Mouse (Mus musculus): ENCODE results near the gene F830045P16Rik.
A peak's percentile ranks its signal among the peaks of the same experiment; 100 is the strongest.
"Not testable (repeated sequence)": the region's sequence is repeated elsewhere in the genome, so short reads cannot be mapped to it uniquely, and the experiment has no call there.

Gene F830045P16Rik

GRCm38 (mm10) chr2:129544919-129545318 lies 8.5 kb upstream of the F830045P16Rik start:
- no peak for DNase-seq (ENCODE audit: low spot score)

- peak; percentile 42 for DNase-seq (ENCODE audit: low spot score)
Observed at GRCm38 (mm10) chr2:129544448-129544847, 8.0 kb upstream of the F830045P16Rik start.

- no peak for DNase-seq (ENCODE audit: low spot score)
Observed at GRCm38 (mm10) chr2:129540036-129540435, 3.6 kb upstream of the F830045P16Rik start.

GRCm38 (mm10) chr2:129539175-129539574 lies 2.8 kb upstream of the F830045P16Rik start:
- no peak for DNase-seq (ENCODE audit: low spot score)

DNA sequence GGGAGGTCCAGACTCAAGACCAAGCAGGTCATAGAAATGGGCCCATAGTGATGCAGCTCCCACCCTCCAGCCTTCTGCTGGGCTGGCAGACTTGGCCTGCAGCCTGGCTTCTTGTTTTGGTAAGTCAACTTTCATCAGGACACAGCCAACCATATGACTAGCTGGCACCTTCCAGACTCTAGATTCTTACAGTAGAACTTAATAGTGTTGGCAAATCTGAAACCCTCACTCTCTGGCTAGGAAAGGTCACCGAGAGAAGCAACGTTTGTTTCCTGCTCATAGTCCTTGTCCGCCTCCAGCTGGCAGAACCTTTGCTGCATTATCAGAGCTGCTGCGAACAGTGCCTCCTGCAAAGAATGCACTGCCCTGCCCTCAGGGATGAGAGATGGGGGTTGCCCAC lies 1.5 kb upstream of the F830045P16Rik start:
- DNase-seq (ENCODE audit: low spot score): no peak

- no peak for DNase-seq (ENCODE audit: low spot score)
Observed at GRCm38 (mm10) chr2:129537360-129537759, 958 bp upstream of the F830045P16Rik start.

DNA sequence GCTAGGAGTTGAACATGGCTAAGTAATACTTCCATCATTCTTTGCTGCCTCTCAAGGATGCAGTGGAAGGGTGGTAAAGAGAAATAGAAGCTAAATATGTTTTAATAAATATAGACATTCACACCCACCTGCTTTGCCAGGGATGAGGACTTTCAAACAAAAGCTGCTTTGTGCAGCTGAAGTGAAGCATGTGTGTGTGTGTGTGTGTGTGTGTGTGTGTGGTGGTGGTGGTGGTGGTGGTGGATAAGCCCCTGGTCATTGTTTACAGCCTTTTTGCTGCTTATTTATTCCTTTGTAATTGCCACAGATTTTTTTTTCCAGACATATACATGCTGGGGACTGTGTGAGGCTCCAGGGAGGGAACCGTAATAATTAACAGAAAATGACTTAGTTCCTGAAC lies 524 bp upstream of the F830045P16Rik start:
- DNase-seq (ENCODE audit: low spot score): peak; percentile 45

GRCm38 (mm10) chr2:129534886-129535591 lies 1.4 kb downstream of the F830045P16Rik start:
- DNase-seq (ENCODE audit: low spot score): peak; percentile 40

GRCm38 (mm10) chr2:129531890-129532289 lies 4.5 kb downstream of the F830045P16Rik start:
- no peak for DNase-seq (ENCODE audit: low spot score)

DNA sequence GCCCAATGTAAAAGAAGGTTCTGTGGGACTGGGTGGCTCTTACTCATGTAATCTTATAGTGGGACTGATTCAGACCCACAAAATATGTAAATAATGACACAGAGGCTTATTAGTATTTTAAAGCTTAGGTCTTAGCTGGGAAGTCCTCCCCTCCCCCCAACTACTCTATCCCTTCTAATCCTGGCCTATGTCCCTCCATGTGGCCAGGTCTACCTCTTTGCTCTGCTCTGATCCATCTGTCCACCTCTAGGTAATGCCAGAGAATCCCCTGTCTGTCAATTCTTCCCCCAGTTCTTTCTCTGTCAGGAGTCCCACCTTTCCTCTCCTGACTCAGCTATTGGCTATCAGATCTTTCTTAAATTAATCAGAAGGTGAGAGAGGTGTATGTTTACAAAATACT lies 5.3 kb downstream of the F830045P16Rik start:
- no peak for DNase-seq (ENCODE audit: low spot score)

DNA sequence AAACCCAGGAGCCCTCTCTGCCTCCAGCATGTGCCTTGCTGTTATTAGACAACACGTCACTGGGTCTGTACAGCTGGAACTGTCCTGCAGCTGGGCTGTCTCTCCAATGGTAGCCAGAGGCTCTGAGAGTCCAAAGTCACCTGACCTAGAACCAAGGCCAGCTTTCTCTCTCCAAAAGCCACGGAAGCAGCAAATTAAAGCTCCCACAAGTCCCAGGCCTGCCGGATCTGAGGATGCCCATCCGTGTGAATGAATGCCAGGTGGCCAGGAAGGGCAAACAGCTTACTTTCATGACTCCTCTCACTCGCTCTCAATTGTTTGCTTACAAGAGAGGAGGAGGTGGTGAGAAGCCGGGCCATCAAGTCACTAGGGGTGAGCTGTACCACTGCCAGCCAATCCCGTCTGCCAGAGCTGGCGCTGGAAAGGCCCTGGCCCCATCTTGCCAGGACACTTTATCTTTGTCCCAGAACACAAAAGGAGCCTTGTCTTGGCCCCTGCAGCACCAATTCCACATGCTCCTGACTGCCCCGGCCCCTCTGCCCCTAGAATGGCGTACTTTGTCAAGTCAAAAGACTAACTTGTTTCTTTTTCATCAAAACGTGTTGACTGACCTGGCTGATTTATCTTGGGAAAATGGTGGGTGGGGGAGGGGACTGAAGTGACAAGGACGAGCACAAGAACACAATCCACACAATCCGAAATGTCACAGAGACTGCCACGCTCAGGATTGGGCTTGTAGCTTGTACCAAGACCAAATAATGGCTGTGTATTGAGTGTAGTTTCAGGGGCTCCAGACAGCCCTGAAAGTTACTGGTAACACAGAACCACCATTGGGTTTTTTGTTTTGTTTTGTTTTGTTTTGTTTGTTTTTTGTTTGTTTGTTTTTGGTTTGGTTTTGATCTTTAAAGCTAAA lies 6.8 kb downstream of the F830045P16Rik start:
- peak; percentile 63 for DNase-seq (ENCODE audit: low spot score)

GRCm38 (mm10) chr2:129527916-129528315 lies 8.5 kb downstream of the F830045P16Rik start:
- DNase-seq (ENCODE audit: low spot score): no peak

DNA sequence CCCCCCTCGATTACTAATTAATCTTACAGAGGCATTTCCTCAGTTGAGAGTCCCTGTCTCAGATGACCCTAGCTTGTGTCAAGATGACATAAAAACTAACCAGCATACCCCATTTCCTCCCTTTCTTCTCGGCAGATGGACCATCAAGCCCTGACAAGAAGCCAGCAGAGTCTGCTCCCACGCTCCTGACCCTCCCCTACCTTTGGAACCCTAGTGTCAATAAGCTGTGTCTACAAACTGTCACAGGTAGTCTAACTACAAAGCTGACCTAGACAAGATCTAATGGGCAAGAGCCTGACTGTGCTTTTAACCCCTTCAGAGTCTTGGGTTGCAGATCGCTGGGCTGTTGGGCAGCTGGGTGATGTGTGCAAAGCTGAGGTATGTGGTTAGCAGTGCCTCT lies 10.1 kb downstream of the F830045P16Rik start:
- no peak for DNase-seq (ENCODE audit: low spot score)

GRCm38 (mm10) chr2:129525644-129526043 lies 10.8 kb downstream of the F830045P16Rik start:
- DNase-seq (ENCODE audit: low spot score): no peak

GRCm38 (mm10) chr2:129518526-129518925 lies 17.9 kb downstream of the F830045P16Rik start:
- no peak for DNase-seq (ENCODE audit: low spot score)

DNA sequence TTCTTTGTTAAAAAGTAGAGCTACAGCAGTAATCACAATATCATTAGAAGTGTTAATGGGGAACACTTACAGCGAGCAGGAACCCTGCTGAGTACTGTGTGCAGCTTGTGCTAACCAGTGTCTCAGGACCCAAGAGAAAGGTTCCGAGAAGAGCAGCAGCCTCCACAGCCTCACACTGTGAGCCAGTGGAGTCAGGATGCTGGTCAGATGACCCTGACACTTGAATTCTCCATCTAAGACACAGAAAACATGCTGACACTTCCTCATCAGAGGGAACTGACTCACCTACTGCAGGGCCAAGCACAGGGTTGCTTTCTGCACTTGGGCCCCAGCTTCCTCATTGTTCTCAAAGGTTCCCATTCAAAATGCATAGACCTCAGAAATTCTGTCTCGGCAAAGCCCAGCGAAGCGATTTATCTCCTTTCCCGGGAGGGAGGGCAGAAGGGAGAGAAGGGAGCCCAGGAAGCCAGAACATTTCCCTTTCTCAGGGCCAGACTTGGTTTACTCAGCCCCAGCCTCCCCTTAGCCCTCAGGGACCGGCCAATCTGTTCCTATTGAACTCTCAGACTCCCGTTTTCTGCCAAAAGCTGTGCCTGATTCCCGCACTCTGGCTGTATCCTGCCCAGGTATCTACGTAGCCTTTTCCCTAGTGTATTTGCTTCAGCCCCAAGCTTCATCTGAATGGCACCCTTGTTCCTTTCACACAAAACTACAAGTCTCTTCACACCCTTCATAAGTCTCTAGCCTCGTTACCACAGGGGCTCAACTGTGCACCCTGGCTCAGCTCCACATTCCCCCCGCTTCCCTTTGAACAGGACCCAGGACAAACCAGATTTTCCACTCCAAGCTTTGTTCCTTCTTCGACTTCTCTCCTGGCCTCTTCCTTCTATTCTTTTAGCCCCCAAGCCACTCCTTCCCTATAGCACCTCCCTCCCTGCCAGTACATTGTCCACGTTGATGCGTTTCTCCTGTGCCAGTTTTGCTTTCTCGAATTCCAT lies 21.2 kb downstream of the F830045P16Rik start:
- DNase-seq (ENCODE audit: low spot score): no peak

DNA sequence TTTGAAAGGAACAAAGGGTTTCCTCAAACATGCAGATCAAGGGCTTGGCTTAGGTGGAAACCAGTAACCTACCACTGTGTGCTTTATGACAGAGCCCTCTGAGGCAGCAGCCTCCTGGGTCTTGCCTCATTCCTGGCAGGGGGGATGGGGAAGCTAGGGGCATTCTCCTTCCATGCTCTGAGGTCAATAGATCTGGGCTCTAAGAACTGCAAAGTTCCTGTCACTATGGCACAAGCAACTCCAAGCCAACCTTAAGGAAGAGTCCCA lies 22.1 kb downstream of the F830045P16Rik start:
- no peak for DNase-seq (ENCODE audit: low spot score)

- DNase-seq (ENCODE audit: low spot score): no peak
Observed at GRCm38 (mm10) chr2:129513546-129514400, 22.6 kb downstream of the F830045P16Rik start.

- not testable (repeated sequence) for DNase-seq (ENCODE audit: low spot score)
Observed at GRCm38 (mm10) chr2:129512147-129512546, 24.3 kb downstream of the F830045P16Rik start.

- DNase-seq (ENCODE audit: low spot score): peak; percentile 78
Observed at GRCm38 (mm10) chr2:129502641-129503040, 33.8 kb downstream of the F830045P16Rik start.
